Mouse (Mus musculus): Measurements from ENCODE around the gene Scarb1. TPM values are rescaled to one million over a fixed set of nuclear protein-coding genes. Genes with fewer than 3 reads are reported as not detected.

The Scarb1 gene
- polyA plus RNA-seq, 1 experiment, result 59.6 TPM

DNA sequence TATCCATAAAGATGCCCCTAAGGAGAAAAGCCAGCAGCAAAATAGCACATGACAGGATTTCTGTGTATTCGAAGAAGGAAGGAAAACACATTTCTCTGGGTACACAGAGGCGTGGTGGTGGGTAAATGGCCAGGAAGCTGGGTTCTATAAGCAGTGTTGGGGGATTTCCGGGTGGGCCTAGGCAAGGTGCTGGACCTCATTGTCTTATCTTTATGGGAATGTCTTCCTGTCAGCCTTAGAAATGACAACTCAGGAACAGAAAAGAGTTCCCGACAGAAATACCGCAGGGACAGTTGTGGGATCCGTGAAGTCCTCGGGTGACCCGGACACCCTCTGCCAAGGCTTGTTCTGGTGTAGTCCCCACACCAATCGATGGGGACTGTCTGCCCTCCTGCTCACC lies 42.7 kb downstream of the Scarb1 start:
- Histone ChIP-seq H3K9ac (ENCODE audit: low read depth, poor library complexity, severe bottlenecking) (no peak overlapping the region), H3K4me3 (ENCODE audit: low read depth, low read length) (no peak overlapping the region), H3K36me3 (ENCODE audit: control insufficient read depth, insufficient read depth, low read length, poor library complexity, severe bottlenecking) (no peaks in the 10 kb centered on the region; the same call in 1 of the 2 replicates), H3K27ac (ENCODE audit: insufficient read depth, low read length) (no peak overlapping the region), H3K4me1 (ENCODE audit: control insufficient read depth, insufficient read depth, low read length) (no peaks in the 10 kb centered on the region), H3K27me3 (ENCODE audit: control insufficient read depth, insufficient read depth, low read length, poor library complexity, severe bottlenecking) (no peaks in the 10 kb centered on the region), H3K9me3 (replicated peaks; ENCODE audit: control insufficient read depth, insufficient read depth, low read length, poor library complexity, severe bottlenecking) (0 out of 2 replicates have a peak, but pooled peaks cover 3% of the 10 kb centered on the region)
- TF ChIP-seq POLR2A (IDR thresholded peaks at IDR 0.05; ENCODE audit: insufficient read depth, low read length) (no peak), CTCF (IDR thresholded peaks at IDR 0.05; ENCODE audit: low read depth, low read length) (no peak), EP300 (IDR thresholded peaks at IDR 0.05; ENCODE audit: insufficient read depth, low read depth, low read length) (no peak)

DNA sequence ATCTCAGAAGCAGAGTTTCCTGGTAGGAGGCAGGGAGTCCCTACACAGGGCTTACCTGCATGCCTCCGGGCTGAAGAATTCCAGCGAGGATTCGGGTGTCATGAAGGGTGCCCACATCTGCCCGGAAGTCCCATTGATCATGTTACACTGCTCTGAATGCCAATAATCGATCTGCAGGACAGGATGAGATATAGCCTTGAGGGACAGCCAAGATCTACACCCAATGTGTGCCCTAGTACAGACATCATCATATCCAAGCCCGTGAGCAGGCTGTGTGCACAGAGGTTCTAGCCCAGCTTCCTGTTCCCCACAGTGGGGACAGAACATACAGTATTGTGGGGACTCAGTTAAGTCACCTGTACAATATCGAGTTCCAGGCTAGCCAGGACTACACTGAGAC lies 43.7 kb downstream of the Scarb1 start:
- Histone ChIP-seq H3K9me3 (replicated peaks; ENCODE audit: control insufficient read depth, insufficient read depth, low read length, poor library complexity, severe bottlenecking) (0 out of 2 replicates have a peak, but pooled peaks cover 3% of the 10 kb centered on the region), H3K36me3 (ENCODE audit: control insufficient read depth, insufficient read depth, low read length, poor library complexity, severe bottlenecking) (no peaks in the 10 kb centered on the region; the same call in 1 of the 2 replicates), H3K4me3 (ENCODE audit: low read depth, low read length) (no peak overlapping the region), H3K27me3 (ENCODE audit: control insufficient read depth, insufficient read depth, low read length, poor library complexity, severe bottlenecking) (no peaks in the 10 kb centered on the region), H3K4me1 (ENCODE audit: control insufficient read depth, insufficient read depth, low read length) (no peaks in the 10 kb centered on the region), H3K27ac (ENCODE audit: insufficient read depth, low read length) (no peak overlapping the region), H3K9ac (ENCODE audit: low read depth, poor library complexity, severe bottlenecking) (no peak overlapping the region)
- TF ChIP-seq EP300 (IDR thresholded peaks at IDR 0.05; ENCODE audit: insufficient read depth, low read depth, low read length) (no peak), CTCF (IDR thresholded peaks at IDR 0.05; ENCODE audit: low read depth, low read length) (no peak), POLR2A (IDR thresholded peaks at IDR 0.05; ENCODE audit: insufficient read depth, low read length) (no peak)

DNA sequence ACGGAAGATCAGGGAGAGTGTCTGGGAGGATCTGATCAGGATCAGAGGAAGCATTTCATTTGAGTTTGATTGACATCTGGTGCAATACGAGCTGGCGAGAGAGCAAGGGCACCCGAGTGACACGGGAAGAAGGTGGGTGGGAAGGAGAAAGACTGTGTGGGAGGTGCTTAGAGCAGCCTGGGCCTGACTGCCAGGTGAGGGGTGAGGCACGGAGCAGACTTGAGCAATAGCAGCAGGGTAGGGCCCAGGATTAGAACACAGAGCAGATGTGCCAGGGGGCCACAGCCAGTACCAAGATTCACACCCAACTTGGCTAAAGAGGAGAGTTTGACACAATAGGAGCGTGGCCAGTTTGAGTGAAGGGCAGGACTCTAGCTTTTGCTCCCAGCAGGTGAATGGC lies 47.9 kb downstream of the Scarb1 start:
- H3K27ac ChIP-seq (ENCODE audit: insufficient read depth, low read length), result no peak overlapping the region
- H3K9ac ChIP-seq (ENCODE audit: low read depth, poor library complexity, severe bottlenecking), result no peak overlapping the region
- no peaks in the 10 kb centered on the region; the same call in 1 of the 2 replicates for H3K36me3 ChIP-seq (ENCODE audit: control insufficient read depth, insufficient read depth, low read length, poor library complexity, severe bottlenecking)
- no peak overlapping the region for H3K4me3 ChIP-seq (ENCODE audit: low read depth, low read length)
- no peaks in the 10 kb centered on the region for H3K4me1 ChIP-seq (ENCODE audit: control insufficient read depth, insufficient read depth, low read length)
- TF ChIP-seq POLR2A (IDR thresholded peaks at IDR 0.05; ENCODE audit: insufficient read depth, low read length), result no peak
- TF ChIP-seq EP300 (IDR thresholded peaks at IDR 0.05; ENCODE audit: insufficient read depth, low read depth, low read length), result no peak
- TF ChIP-seq CTCF (IDR thresholded peaks at IDR 0.05; ENCODE audit: low read depth, low read length), result no peak
- H3K27me3 ChIP-seq (ENCODE audit: control insufficient read depth, insufficient read depth, low read length, poor library complexity, severe bottlenecking), result no peaks in the 10 kb centered on the region
- H3K9me3 ChIP-seq (replicated peaks; ENCODE audit: control insufficient read depth, insufficient read depth, low read length, poor library complexity, severe bottlenecking), result 0 out of 2 replicates have a peak, but pooled peaks cover 3% of the 10 kb centered on the region

DNA sequence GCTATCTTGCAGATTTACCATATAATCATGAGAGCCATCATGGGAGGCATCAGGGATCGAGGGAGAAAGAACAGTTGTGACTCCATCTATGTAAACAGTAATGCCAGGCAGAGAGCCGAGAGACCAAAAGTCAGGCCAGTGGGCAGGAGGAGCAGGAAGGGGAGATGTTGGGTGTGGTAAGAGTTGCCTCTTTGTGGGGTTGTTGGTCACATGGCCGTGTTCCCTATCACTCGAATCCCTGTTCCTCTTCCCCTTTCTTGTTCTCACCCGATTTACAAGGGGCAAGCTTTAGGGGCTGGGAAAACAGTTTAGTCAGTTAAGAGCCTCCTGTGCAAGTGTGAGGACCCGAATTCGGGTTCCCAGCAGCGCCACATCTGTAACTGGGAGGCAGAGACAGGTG lies 49.0 kb downstream of the Scarb1 start:
- H3K4me3 ChIP-seq (ENCODE audit: low read depth, low read length), result no peak overlapping the region
- H3K27ac ChIP-seq (ENCODE audit: insufficient read depth, low read length), result no peak overlapping the region
- no peaks in the 10 kb centered on the region for H3K27me3 ChIP-seq (ENCODE audit: control insufficient read depth, insufficient read depth, low read length, poor library complexity, severe bottlenecking)
- peaks cover 3% of the 10 kb centered on the region for H3K4me1 ChIP-seq (ENCODE audit: control insufficient read depth, insufficient read depth, low read length)
- no peak overlapping the region for H3K9ac ChIP-seq (ENCODE audit: low read depth, poor library complexity, severe bottlenecking)
- H3K36me3 ChIP-seq (ENCODE audit: control insufficient read depth, insufficient read depth, low read length, poor library complexity, severe bottlenecking), result no peaks in the 10 kb centered on the region; the same call in 1 of the 2 replicates
- H3K9me3 ChIP-seq (replicated peaks; ENCODE audit: control insufficient read depth, insufficient read depth, low read length, poor library complexity, severe bottlenecking), result 0 out of 2 replicates have a peak, but pooled peaks cover 3% of the 10 kb centered on the region
- no peak for TF ChIP-seq EP300 (IDR thresholded peaks at IDR 0.05; ENCODE audit: insufficient read depth, low read depth, low read length)
- no peak for TF ChIP-seq CTCF (IDR thresholded peaks at IDR 0.05; ENCODE audit: low read depth, low read length)
- TF ChIP-seq POLR2A (IDR thresholded peaks at IDR 0.05; ENCODE audit: insufficient read depth, low read length), result no peak

DNA sequence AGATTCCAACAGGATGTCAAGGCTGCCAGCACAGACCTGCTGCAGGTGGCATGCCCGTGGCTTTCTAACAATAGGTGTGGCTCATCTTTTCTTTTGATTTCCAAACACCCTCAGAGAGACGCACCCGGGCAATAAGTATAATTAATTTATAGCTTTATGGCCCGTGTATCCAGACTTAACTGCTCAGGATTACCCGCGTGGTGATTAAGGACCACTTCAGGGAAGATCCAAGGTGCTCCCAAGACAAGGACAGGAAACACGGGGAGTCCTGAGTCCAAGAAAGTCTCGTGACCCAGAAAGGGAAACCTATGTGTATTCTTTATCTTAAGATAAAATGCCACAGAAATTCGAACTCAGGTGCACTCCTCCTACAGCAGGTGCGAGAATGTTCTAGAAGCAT lies 49.5 kb downstream of the Scarb1 start:
- TF ChIP-seq POLR2A (IDR thresholded peaks at IDR 0.05; ENCODE audit: insufficient read depth, low read length) (no peak), CTCF (IDR thresholded peaks at IDR 0.05; ENCODE audit: low read depth, low read length) (no peak), EP300 (IDR thresholded peaks at IDR 0.05; ENCODE audit: insufficient read depth, low read depth, low read length) (no peak)
- Histone ChIP-seq H3K27ac (ENCODE audit: insufficient read depth, low read length) (no peak overlapping the region), H3K9ac (ENCODE audit: low read depth, poor library complexity, severe bottlenecking) (no peak overlapping the region), H3K36me3 (ENCODE audit: control insufficient read depth, insufficient read depth, low read length, poor library complexity, severe bottlenecking) (no peaks in the 10 kb centered on the region; the same call in 1 of the 2 replicates), H3K4me3 (ENCODE audit: low read depth, low read length) (no peak overlapping the region), H3K27me3 (ENCODE audit: control insufficient read depth, insufficient read depth, low read length, poor library complexity, severe bottlenecking) (no peaks in the 10 kb centered on the region), H3K9me3 (replicated peaks; ENCODE audit: control insufficient read depth, insufficient read depth, low read length, poor library complexity, severe bottlenecking) (0 out of 2 replicates have a peak, but pooled peaks cover under 1% of the 10 kb centered on the region), H3K4me1 (ENCODE audit: control insufficient read depth, insufficient read depth, low read length) (peaks cover 3% of the 10 kb centered on the region)

DNA sequence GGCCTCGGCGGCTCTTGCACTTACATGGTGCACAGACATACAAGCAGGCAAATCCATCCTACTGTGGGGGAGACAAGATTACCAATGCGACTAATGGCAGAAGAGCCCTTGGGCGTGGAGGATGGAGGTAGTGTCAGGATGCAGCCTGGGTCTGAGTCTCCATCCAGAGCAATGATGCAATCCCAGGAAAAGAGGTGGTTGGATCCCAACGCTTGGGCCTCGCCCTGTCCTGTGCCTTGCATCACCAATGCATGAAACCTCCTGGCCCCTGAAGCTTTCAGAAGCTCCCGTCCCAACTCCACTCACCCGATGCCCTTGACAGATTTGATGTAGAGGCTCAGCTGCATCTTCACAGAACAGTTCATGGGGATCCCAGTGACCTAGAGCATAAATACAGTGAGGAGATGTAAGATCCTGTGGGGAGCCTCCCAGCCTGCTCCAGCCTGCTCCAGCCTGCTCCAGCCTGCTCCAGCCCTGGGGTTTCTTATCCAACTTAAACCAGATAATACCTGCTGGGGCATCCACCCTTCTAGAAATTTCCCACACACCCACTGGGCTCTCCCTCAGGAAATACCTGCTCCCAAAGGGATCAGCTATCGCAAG lies 53.7 kb downstream of the Scarb1 start:
- no peaks in the 10 kb centered on the region for H3K36me3 ChIP-seq (ENCODE audit: control insufficient read depth, insufficient read depth, low read length, poor library complexity, severe bottlenecking)
- 0 out of 2 replicates have a peak overlapping the region, but pooled peaks have one; percentile 8 for H3K4me3 ChIP-seq (ENCODE audit: low read depth, low read length)
- peaks cover 3% of the 10 kb centered on the region for H3K4me1 ChIP-seq (ENCODE audit: control insufficient read depth, insufficient read depth, low read length)
- no peak for TF ChIP-seq CTCF (IDR thresholded peaks at IDR 0.05; ENCODE audit: low read depth, low read length)
- TF ChIP-seq POLR2A (IDR thresholded peaks at IDR 0.05; ENCODE audit: insufficient read depth, low read length), result no peak
- TF ChIP-seq EP300 (IDR thresholded peaks at IDR 0.05; ENCODE audit: insufficient read depth, low read depth, low read length), result no peak
- H3K27ac ChIP-seq (ENCODE audit: insufficient read depth, low read length), result no peak overlapping the region
- H3K9me3 ChIP-seq (replicated peaks; ENCODE audit: control insufficient read depth, insufficient read depth, low read length, poor library complexity, severe bottlenecking), result no peaks in the 10 kb centered on the region
- no peak overlapping the region for H3K9ac ChIP-seq (ENCODE audit: low read depth, poor library complexity, severe bottlenecking)
- H3K27me3 ChIP-seq (ENCODE audit: control insufficient read depth, insufficient read depth, low read length, poor library complexity, severe bottlenecking), result no peaks in the 10 kb centered on the region
